Mouse (Mus musculus): ENCODE results near the gene Serpinb13. TPM values are rescaled to one million over a fixed set of nuclear protein-coding genes. Genes with fewer than 3 reads are reported as not detected.

Serpinb13 gene
- polyA plus RNA-seq (2016; fragmentation: Nextera tagmentation; extraction: Ambion mirVana): not detected in 2 replicates

DNA sequence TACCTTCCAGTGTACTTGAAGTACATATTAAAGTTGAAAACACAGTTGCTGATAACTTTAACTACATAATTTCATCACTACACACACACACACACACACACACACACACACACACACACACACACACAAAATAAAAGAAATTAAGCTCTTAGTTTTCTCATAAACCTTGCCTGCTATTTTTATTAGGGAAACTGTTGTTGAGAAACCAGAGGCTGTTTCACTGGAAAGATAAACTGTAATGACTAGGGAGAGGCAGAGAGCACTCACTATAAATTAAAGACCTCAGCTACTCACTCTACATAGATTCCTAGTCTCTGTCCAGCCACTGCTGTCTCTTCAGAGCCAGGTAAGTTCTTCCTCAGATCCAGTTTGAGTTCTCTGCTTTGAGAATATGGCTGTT lies at the start of gene Serpinb13:
TSS of gene Serpinb13 (plus strand) at position 301 of the 400 bp plus-strand sequence.
- Histone ChIP-seq H3K9me3 (no peaks in the 10 kb centered on the region), H3K27ac (no peak within 1 kb of the TSS), H3K4me1 (no peaks in the 10 kb centered on the region), H3K4me2 (replicated peaks) (no peak within 1 kb of the TSS), H3K36me3 (no peaks in the 10 kb centered on the region), H3K9ac (no peak within 1 kb of the TSS), H3K27me3 (replicated peaks) (no peaks in the 10 kb centered on the region), H3K4me3 (no peak within 1 kb of the TSS)
- ATAC-seq (ENCODE audit: low FRiP score, low read depth): no peak

- Histone ChIP-seq H3K9me3 (no peaks in the 10 kb centered on the region), H3K27me3 (replicated peaks) (no peaks in the 10 kb centered on the region), H3K9ac (no peak overlapping the region), H3K4me3 (no peak overlapping the region), H3K4me2 (replicated peaks) (no peak overlapping the region), H3K27ac (no peak overlapping the region), H3K4me1 (no peaks in the 10 kb centered on the region), H3K36me3 (no peaks in the 10 kb centered on the region)
- ATAC-seq (ENCODE audit: low FRiP score, low read depth): no peak
- WGBS: 83% methylated on average over 4 of the region's 4 CpGs
Observed at GRCm38 (mm10) chr1:106931954-106932353, 48.8 kb upstream of the Serpinb13 start.

- Histone ChIP-seq H3K36me3 (no peaks in the 10 kb centered on the region), H3K4me2 (replicated peaks) (no peak overlapping the region), H3K4me1 (no peaks in the 10 kb centered on the region), H3K27ac (no peak overlapping the region), H3K4me3 (no peak overlapping the region), H3K9ac (no peak overlapping the region), H3K9me3 (no peaks in the 10 kb centered on the region), H3K27me3 (replicated peaks) (no peaks in the 10 kb centered on the region)
- no peak for ATAC-seq (ENCODE audit: low FRiP score, low read depth)
Observed at GRCm38 (mm10) chr1:106933658-106934057, 47.1 kb upstream of the Serpinb13 start.

GRCm38 (mm10) chr1:106934265-106934664 lies 46.5 kb upstream of the Serpinb13 start, which contains the start of gene Serpinb12:
TSS of gene Serpinb12 (plus strand) at chr1:106934449.
- Histone ChIP-seq H3K36me3 (no peaks in the 10 kb centered on the region), H3K9me3 (no peaks in the 10 kb centered on the region), H3K4me3 (no peak within 1 kb of the TSS), H3K27ac (no peak within 1 kb of the TSS), H3K27me3 (replicated peaks) (no peaks in the 10 kb centered on the region), H3K4me2 (replicated peaks) (no peak within 1 kb of the TSS), H3K9ac (no peak within 1 kb of the TSS), H3K4me1 (no peaks in the 10 kb centered on the region)
- 83% methylated on average over 6 of the region's 6 CpGs for WGBS
- no peak for ATAC-seq (ENCODE audit: low FRiP score, low read depth)

DNA sequence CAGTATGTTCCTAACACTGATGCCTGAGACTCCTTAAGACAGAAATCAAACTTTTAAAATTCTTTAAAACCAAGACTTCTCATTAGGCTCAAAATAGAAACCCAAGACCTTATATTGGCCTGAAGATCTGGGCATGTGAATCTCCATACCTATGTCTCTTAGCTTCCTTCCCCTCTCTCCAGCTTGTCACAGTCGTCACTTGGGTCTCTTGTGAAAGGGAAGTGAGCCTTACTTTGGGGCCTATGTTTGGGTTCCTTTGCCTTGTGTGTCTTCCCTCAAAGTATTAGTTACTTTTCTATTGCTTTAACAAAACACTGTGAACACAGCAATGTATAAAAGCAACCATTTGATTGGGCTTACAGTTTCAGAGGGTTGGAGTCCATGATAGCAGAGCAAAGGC lies 33.6 kb upstream of the Serpinb13 start:
- Histone ChIP-seq H3K4me2 (replicated peaks) (no peak overlapping the region), H3K36me3 (no peaks in the 10 kb centered on the region), H3K27me3 (replicated peaks) (no peaks in the 10 kb centered on the region), H3K27ac (no peak overlapping the region), H3K9ac (no peak overlapping the region), H3K4me1 (no peaks in the 10 kb centered on the region), H3K4me3 (no peak overlapping the region), H3K9me3 (no peaks in the 10 kb centered on the region)
- no peak for ATAC-seq (ENCODE audit: low FRiP score, low read depth)
- 96% methylated on average over 1 of the region's 1 CpGs for WGBS

DNA sequence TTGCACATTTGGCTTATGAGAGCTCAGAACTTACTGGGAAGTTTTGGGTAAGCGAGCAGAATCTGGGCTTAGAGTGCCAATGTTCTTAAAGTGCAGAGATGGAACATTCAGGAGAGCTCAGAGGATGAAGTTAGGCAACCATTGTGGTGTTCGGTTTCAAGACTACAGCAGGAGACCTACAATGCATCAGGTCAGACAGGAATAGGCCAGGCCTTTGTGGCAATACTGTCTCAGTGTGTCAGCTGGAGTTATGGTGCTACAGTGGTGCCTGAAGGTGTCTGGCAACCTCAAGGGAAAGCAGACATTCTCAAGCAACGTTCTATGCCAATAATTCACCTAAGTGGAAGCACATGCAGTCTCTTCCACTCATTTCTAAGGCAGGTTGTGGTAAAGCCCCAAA lies 20.8 kb upstream of the Serpinb13 start:
- H3K4me3 ChIP-seq: no peak overlapping the region
- no peaks in the 10 kb centered on the region for H3K4me1 ChIP-seq
- WGBS: 76% methylated on average over 3 of the region's 3 CpGs
- no peak overlapping the region for H3K4me2 ChIP-seq (replicated peaks)
- H3K9ac ChIP-seq: no peak overlapping the region
- H3K9me3 ChIP-seq: no peaks in the 10 kb centered on the region
- H3K27ac ChIP-seq: no peak overlapping the region
- no peaks in the 10 kb centered on the region for H3K36me3 ChIP-seq
- no peaks in the 10 kb centered on the region for H3K27me3 ChIP-seq (replicated peaks)
- ATAC-seq (ENCODE audit: low FRiP score, low read depth): no peak

DNA sequence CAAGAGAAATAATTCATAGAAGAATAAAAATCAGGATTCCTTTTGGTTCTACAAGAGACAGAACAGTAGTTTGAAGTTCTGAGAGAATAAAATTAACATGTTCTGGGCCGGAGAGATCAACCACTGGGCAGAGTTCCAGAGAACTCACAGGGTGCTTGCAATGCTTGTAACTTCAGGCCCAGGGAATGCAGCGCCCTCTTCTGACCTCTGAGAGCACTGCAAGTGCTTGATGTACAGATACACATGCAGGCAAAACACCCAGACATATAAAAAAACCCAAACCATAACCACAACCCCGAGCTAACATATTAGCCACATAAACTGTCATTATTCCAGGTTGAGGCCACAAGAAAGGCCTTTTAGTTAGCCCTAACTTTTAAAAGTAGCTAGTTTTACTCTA lies 19.8 kb upstream of the Serpinb13 start:
- no peak overlapping the region for H3K4me2 ChIP-seq (replicated peaks)
- H3K9ac ChIP-seq: no peak overlapping the region
- no peak for ATAC-seq (ENCODE audit: low FRiP score, low read depth)
- H3K4me1 ChIP-seq: no peaks in the 10 kb centered on the region
- no peaks in the 10 kb centered on the region for H3K27me3 ChIP-seq (replicated peaks)
- H3K4me3 ChIP-seq: no peak overlapping the region
- H3K9me3 ChIP-seq: no peaks in the 10 kb centered on the region
- WGBS: 48% methylated on average over 3 of the region's 3 CpGs
- no peak overlapping the region for H3K27ac ChIP-seq
- H3K36me3 ChIP-seq: no peaks in the 10 kb centered on the region

- WGBS: 95% methylated on average over 1 of the region's 1 CpGs
- no peaks in the 10 kb centered on the region for H3K27me3 ChIP-seq (replicated peaks)
- H3K27ac ChIP-seq: no peak overlapping the region
- no peak overlapping the region for H3K4me2 ChIP-seq (replicated peaks)
- no peak overlapping the region for H3K9ac ChIP-seq
- H3K36me3 ChIP-seq: no peaks in the 10 kb centered on the region
- ATAC-seq (ENCODE audit: low FRiP score, low read depth): no peak
- H3K4me1 ChIP-seq: no peaks in the 10 kb centered on the region
- H3K9me3 ChIP-seq: no peaks in the 10 kb centered on the region
- H3K4me3 ChIP-seq: no peak overlapping the region
Observed at GRCm38 (mm10) chr1:106983092-106983491, 2.3 kb downstream of the Serpinb13 start.

- no peak for ATAC-seq (ENCODE audit: low FRiP score, low read depth)
- Histone ChIP-seq H3K9me3 (no peaks in the 10 kb centered on the region), H3K36me3 (no peaks in the 10 kb centered on the region), H3K9ac (no peak overlapping the region), H3K27me3 (replicated peaks) (no peaks in the 10 kb centered on the region), H3K4me1 (no peaks in the 10 kb centered on the region), H3K4me3 (no peak overlapping the region), H3K4me2 (replicated peaks) (no peak overlapping the region), H3K27ac (no peak overlapping the region)
- 77% methylated on average over 2 of the region's 2 CpGs for WGBS
Observed at GRCm38 (mm10) chr1:106983865-106984264, 3.1 kb downstream of the Serpinb13 start.

DNA sequence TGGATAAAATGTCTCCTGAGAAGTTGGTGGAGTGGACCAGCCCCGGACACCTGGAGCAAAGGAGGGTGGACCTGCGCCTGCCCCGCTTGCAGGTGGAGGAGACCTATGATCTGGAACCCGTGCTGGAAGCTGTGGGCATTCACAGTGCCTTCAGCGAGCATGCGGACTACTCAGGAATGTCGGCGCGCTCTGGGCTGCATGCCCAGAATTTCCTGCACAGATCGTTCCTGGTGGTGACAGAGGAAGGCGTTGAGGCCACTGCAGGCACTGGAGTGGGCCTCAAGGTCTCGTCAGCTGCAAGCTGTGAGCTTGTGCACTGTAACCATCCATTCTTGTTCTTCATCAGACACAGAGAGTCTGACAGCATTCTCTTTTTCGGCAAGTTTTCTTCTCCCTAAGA lies 19.6 kb downstream of the Serpinb13 start:
- H3K27me3 ChIP-seq (replicated peaks): no peaks in the 10 kb centered on the region
- no peak overlapping the region for H3K4me2 ChIP-seq (replicated peaks)
- no peaks in the 10 kb centered on the region for H3K9me3 ChIP-seq
- H3K27ac ChIP-seq: no peak overlapping the region
- H3K4me1 ChIP-seq: no peaks in the 10 kb centered on the region
- H3K9ac ChIP-seq: no peak overlapping the region
- H3K36me3 ChIP-seq: no peaks in the 10 kb centered on the region
- WGBS: 81% methylated on average over 13 of the region's 13 CpGs
- ATAC-seq (ENCODE audit: low FRiP score, low read depth): no peak
- no peak overlapping the region for H3K4me3 ChIP-seq

GRCm38 (mm10) chr1:107001754-107002153 lies 21.0 kb downstream of the Serpinb13 start:
- WGBS: 89% methylated on average over 2 of the region's 2 CpGs
- Histone ChIP-seq H3K4me3 (no peak overlapping the region), H3K36me3 (no peaks in the 10 kb centered on the region), H3K9me3 (no peaks in the 10 kb centered on the region), H3K27ac (no peak overlapping the region), H3K4me2 (replicated peaks) (no peak overlapping the region), H3K9ac (no peak overlapping the region), H3K27me3 (replicated peaks) (no peaks in the 10 kb centered on the region), H3K4me1 (no peaks in the 10 kb centered on the region)
- no peak for ATAC-seq (ENCODE audit: low FRiP score, low read depth)

GRCm38 (mm10) chr1:107006316-107006715 lies 25.5 kb downstream of the Serpinb13 start:
- ATAC-seq (ENCODE audit: low FRiP score, low read depth): no peak
- Histone ChIP-seq H3K36me3 (no peaks in the 10 kb centered on the region), H3K4me2 (replicated peaks) (no peak overlapping the region), H3K9me3 (no peaks in the 10 kb centered on the region), H3K27ac (no peak overlapping the region), H3K4me1 (no peaks in the 10 kb centered on the region), H3K4me3 (no peak overlapping the region), H3K27me3 (replicated peaks) (no peaks in the 10 kb centered on the region), H3K9ac (no peak overlapping the region)
- 71% methylated on average over 3 of the region's 3 CpGs for WGBS

DNA sequence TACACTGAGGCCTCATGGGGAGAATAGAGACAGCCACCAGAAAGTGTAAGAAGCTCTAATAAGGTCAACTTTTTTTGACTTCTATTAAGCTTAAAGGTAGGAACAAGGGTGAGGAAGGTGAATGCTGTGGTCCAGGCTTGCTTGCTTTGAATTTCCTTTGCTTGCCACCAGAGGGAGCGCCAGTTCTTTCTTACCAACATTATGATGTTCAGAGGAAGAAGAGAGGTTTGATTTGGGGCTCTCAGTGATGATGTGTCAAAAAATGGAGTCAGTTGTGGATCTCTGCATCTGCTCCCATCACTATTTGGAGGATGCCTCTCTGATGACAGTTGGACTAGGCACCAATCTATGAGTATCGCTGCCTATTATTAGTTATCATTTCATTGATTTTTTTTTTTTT lies 33.7 kb downstream of the Serpinb13 start:
- H3K4me1 ChIP-seq: no peaks in the 10 kb centered on the region
- H3K9ac ChIP-seq: no peak overlapping the region
- 0 out of 2 replicates have a peak, but pooled peaks have one; percentile 63 for ATAC-seq (ENCODE audit: low FRiP score, low read depth)
- H3K4me2 ChIP-seq (replicated peaks): no peak overlapping the region
- H3K36me3 ChIP-seq: no peaks in the 10 kb centered on the region
- H3K9me3 ChIP-seq: no peaks in the 10 kb centered on the region
- H3K27ac ChIP-seq: no peak overlapping the region
- no peak overlapping the region for H3K4me3 ChIP-seq
- no peaks in the 10 kb centered on the region for H3K27me3 ChIP-seq (replicated peaks)
- 51% methylated on average over 2 of the region's 2 CpGs for WGBS
